Mouse (Mus musculus) layer of hippocampus, adult 18-20 months (tissue): ENCODE measurements at regions not wholly inside any gene's neighbourhood (a gene's known extent, or its start where the extent isn't known, plus 50 kb on each side); places are given as distances from the start of the nearest gene placed in this dataset.

ENCODE experiments used
- DNase-seq, 2 experiments: peaks; one replicate each; pipeline ENCODE4 v3.0.0; 2022; ENCODE audit warnings: low spot score in 2 of 2

GRCm38 (mm10) chr13:26714056-26714455, 55.9 kb downstream of the Hdgfl1 start:
- no peak for DNase-seq

GRCm38 (mm10) chr13:26699062-26699684, 70.8 kb downstream of the Hdgfl1 start:
- no peak for DNase-seq

- DNase-seq: no peak
Observed at GRCm38 (mm10) chr13:26659471-26659870, 110.5 kb downstream of the Hdgfl1 start.

- peak; percentile 0 to 23 for DNase-seq
Observed at GRCm38 (mm10) chr13:26657010-26657611, 112.9 kb downstream of the Hdgfl1 start.
